Mouse (Mus musculus) heart, embryonic 13.5 days (tissue): Measurements from ENCODE around the gene Coq6. TPM values are rescaled to one million over a fixed set of nuclear protein-coding genes. Genes with fewer than 3 reads are reported as not detected.
A peak's percentile ranks its signal among the peaks of the same experiment; 100 is the strongest.

ENCODE experiments used
- ATAC-seq: fragments of 200-750 bp; cut with Nextera tagmentation; 2 replicates; pipeline ENCODE4 v1.8.0; 2017; ENCODE audit warnings: moderate TSS enrichment; ENCODE audit not compliant: insufficient number of reproducible peaks, low FRiP score, low TSS enrichment; ENCODE audit errors: extremely low read depth
- H3K27ac ChIP-seq: fragments of 300-500 bp; sonication (generic); replicated peaks from 2 replicates; pipeline ENCODE4 v1.5.1; 2015; ENCODE audit warnings: moderate library complexity, mild to moderate bottlenecking, inconsistent platforms
- H3K27me3 ChIP-seq: fragments of 300-500 bp; sonication (generic); replicated peaks from 2 replicates; pipeline ENCODE4 v1.6.1; 2015; ENCODE audit warnings: mild to moderate bottlenecking, inconsistent platforms
- H3K36me3 ChIP-seq: fragments of 300-500 bp; sonication (generic); 2 replicates; pipeline ENCODE4 v1.6.1; 2015; ENCODE audit warnings: mild to moderate bottlenecking, inconsistent platforms
- H3K4me1 ChIP-seq: fragments of 300-500 bp; sonication (generic); 2 replicates; pipeline ENCODE4 v1.6.1; 2015; ENCODE audit warnings: inconsistent platforms
- H3K4me2 ChIP-seq: fragments of 300-500 bp; sonication (generic); 2 replicates; pipeline ENCODE4 v1.6.1; 2015; ENCODE audit warnings: inconsistent platforms, mild to moderate bottlenecking, moderate library complexity
- H3K4me3 ChIP-seq: fragments of 300-500 bp; sonication (generic); 2 replicates; pipeline ENCODE4 v1.5.1; 2015; ENCODE audit warnings: moderate library complexity, mild to moderate bottlenecking, inconsistent platforms
- H3K9ac ChIP-seq: fragments of 300-500 bp; sonication (generic); 2 replicates; pipeline ENCODE4 v1.6.1; 2015; ENCODE audit warnings: inconsistent platforms, mild to moderate bottlenecking, moderate library complexity
- H3K9me3 ChIP-seq: fragments of 300-500 bp; sonication (generic); 2 replicates; pipeline ENCODE4 v1.6.1; 2016; ENCODE audit warnings: inconsistent platforms
- WGBS: fragments of 180-500 bp; shearing (Covaris S2); methylation state at CpG from one replicate; pipeline ENCODE4 v1.1.7; 2015; ENCODE audit warnings: mixed read lengths; 5-methylcytosine and 5-hydroxymethylcytosine counted together
- polyA plus RNA-seq: library from polyadenylated mRNA; unstranded; fragments of >200 nt; fragmentation: Nextera tagmentation; extraction: Ambion mirVana; gene quantifications from 2 replicates; pipeline ENCODE4 v1.2.1, GENCODE M21; 2015

Coq6 gene
- polyA plus RNA-seq, 1 experiment from 2014 or later: 65.9 TPM

- no peaks in the 10 kb centered on the region; the same call in 1 of the 2 replicates for H3K27me3 ChIP-seq
- H3K4me2 ChIP-seq: peak within 1 kb of the TSS; percentile 83
- H3K4me1 ChIP-seq: peaks cover 12% of the 10 kb centered on the region
- peaks cover 5% of the 10 kb centered on the region; the same call in 1 of the 2 replicates for H3K36me3 ChIP-seq
- no peaks in the 10 kb centered on the region for H3K9me3 ChIP-seq
- peak within 1 kb of the TSS; percentile 91 for H3K4me3 ChIP-seq
- H3K9ac ChIP-seq: peak within 1 kb of the TSS; percentile 90
- peak; percentile 92 for ATAC-seq
- peak within 1 kb of the TSS; percentile 91 for H3K27ac ChIP-seq
- WGBS: 1% methylated on average over 57 of the region's 63 CpGs
These were observed 47.5 kb downstream of the Coq6 start, which contains the start of the genes Entpd5 and Bbof1 for GRCm38 (mm10) chr12:84408819-84409507. Entpd5 (minus strand) TSS chr12:84409029. Bbof1 (plus strand) TSS chr12:84409071.

- H3K9me3 ChIP-seq: no peaks in the 10 kb centered on the region
- 3% methylated on average over 50 of the region's 50 CpGs for WGBS
- ATAC-seq: peak; percentile 87
These were observed 55.6 kb downstream of the Coq6 start, which contains the start of gene Rnf113a2 for GRCm38 (mm10) chr12:84416834-84417604. Rnf113a2 (plus strand) TSS chr12:84417196.

GRCm38 (mm10) chr12:84417605-84417922 is 56.1 kb downstream of the Coq6 start:
- H3K27ac ChIP-seq: peak overlapping the region; percentile 66
- peak overlapping the region; percentile 70 for H3K4me3 ChIP-seq
- no peaks in the 10 kb centered on the region for H3K27me3 ChIP-seq
- 28% methylated on average over 18 of the region's 18 CpGs for WGBS
- peak overlapping the region; percentile 82 for H3K4me2 ChIP-seq
- H3K4me1 ChIP-seq: peaks cover 6% of the 10 kb centered on the region; the same call in 1 of the 2 replicates
- no peak for ATAC-seq
- no peaks in the 10 kb centered on the region for H3K36me3 ChIP-seq
- H3K9me3 ChIP-seq: no peaks in the 10 kb centered on the region
- peak overlapping the region; percentile 85 for H3K9ac ChIP-seq

More at GRCm38 (mm10) chr12:84416834-84417604, 55.6 kb downstream of the Coq6 start, which contains the start of gene Rnf113a2:
- H3K9ac ChIP-seq: peak within 1 kb of the TSS; percentile 85
- peaks cover 6% of the 10 kb centered on the region; the same call in 1 of the 2 replicates for H3K4me1 ChIP-seq
- H3K36me3 ChIP-seq: no peaks in the 10 kb centered on the region
- H3K27ac ChIP-seq: peak within 1 kb of the TSS; percentile 66
- H3K4me2 ChIP-seq: peak within 1 kb of the TSS; percentile 82
- no peaks in the 10 kb centered on the region for H3K27me3 ChIP-seq
- H3K4me3 ChIP-seq: peak within 1 kb of the TSS; percentile 70

Other genes starting within 250 kb of the Coq6 start
- gene Dnal1, start 247.3 kb upstream of the Coq6 start, polyA plus RNA-seq: 2.2 and 2.6 TPM in 2 replicates
- gene Pnma1, start 213.2 kb upstream of the Coq6 start, polyA plus RNA-seq: 0.48 and 0.65 TPM in 2 replicates
- 6.8 and 7.3 TPM in 2 replicates for gene Elmsan1, start 142.8 kb upstream of the Coq6 start, polyA plus RNA-seq
- gene Ptgr2, start 76.4 kb upstream of the Coq6 start, polyA plus RNA-seq: 58.0 and 65.3 TPM in 2 replicates
- gene Zfp410, start 44.8 kb upstream of the Coq6 start, polyA plus RNA-seq: 52.0 and 58.0 TPM in 2 replicates
- 4.6 and 4.9 TPM in 2 replicates for gene Fam161b, start 176 bp downstream of the Coq6 start, polyA plus RNA-seq
- 23.1 and 26.9 TPM in 2 replicates for gene Entpd5, start 47.4 kb downstream of the Coq6 start, polyA plus RNA-seq
- gene Bbof1, start 47.4 kb downstream of the Coq6 start, polyA plus RNA-seq: 0.62 and 1.6 TPM in 2 replicates
- 19.5 and 21.5 TPM in 2 replicates for gene Rnf113a2, start 55.5 kb downstream of the Coq6 start, polyA plus RNA-seq
- 36.1 and 38.5 TPM in 2 replicates for gene Aldh6a1, start 89.3 kb downstream of the Coq6 start, polyA plus RNA-seq
- gene Lin52, start 89.8 kb downstream of the Coq6 start, polyA plus RNA-seq: 12.9 and 13.5 TPM in 2 replicates
- not detected in 2 replicates for gene Vsx2, start 208.1 kb downstream of the Coq6 start, polyA plus RNA-seq